Mouse (Mus musculus) embryonic facial prominence, embryonic 11.5 days (tissue): ENCODE measurements around the gene Mllt11. TPM values are rescaled to one million over a fixed set of nuclear protein-coding genes. Genes with fewer than 3 reads are reported as not detected.
A peak's percentile ranks its signal among the peaks of the same experiment; 100 is the strongest.

ENCODE experiments used
- ATAC-seq: fragments of 200-750 bp; cut with Nextera tagmentation; replicated peaks from 2 replicates; pipeline ENCODE4 v1.8.0; 2017; ENCODE audit warnings: low read depth; ENCODE audit not compliant: insufficient number of reproducible peaks, low FRiP score, low TSS enrichment
- DNase-seq: peaks from one replicate; pipeline ENCODE4 v3.0.0-alpha.2; 2015; ENCODE audit warnings: low spot score
- H3K27ac ChIP-seq: fragments of 300-500 bp; sonication (generic); replicated peaks from 2 replicates; pipeline ENCODE4 v1.5.1; 2014; ENCODE audit warnings: mild to moderate bottlenecking, low read depth, low read length, control low read depth
- H3K27me3 ChIP-seq: fragments of 300-500 bp; sonication (generic); 2 replicates; pipeline ENCODE4 v1.6.1; 2014; ENCODE audit warnings: mild to moderate bottlenecking, low read length, moderate library complexity, mixed read lengths; ENCODE audit not compliant: control insufficient read depth, insufficient read depth
- H3K36me3 ChIP-seq: fragments of 300-500 bp; sonication (generic); replicated peaks from 2 replicates; pipeline ENCODE4 v1.6.1; 2014; ENCODE audit warnings: low read depth, mild to moderate bottlenecking, low read length, moderate library complexity, mixed read lengths; ENCODE audit not compliant: control insufficient read depth, insufficient read depth
- H3K4me1 ChIP-seq: fragments of 300-500 bp; sonication (generic); 2 replicates; pipeline ENCODE4 v1.6.1; 2014; ENCODE audit warnings: low read length, mixed read lengths; ENCODE audit not compliant: control insufficient read depth, insufficient read depth
- H3K4me2 ChIP-seq: fragments of 300-500 bp; sonication (generic); 2 replicates; pipeline ENCODE4 v1.6.1; 2014; ENCODE audit warnings: low read depth, mild to moderate bottlenecking, control low read depth, low read length, moderate library complexity
- H3K4me3 ChIP-seq: fragments of 300-500 bp; sonication (generic); 2 replicates; pipeline ENCODE4 v1.5.1; 2014; ENCODE audit warnings: low read depth, low read length, control low read depth
- H3K9ac ChIP-seq: fragments of 300-500 bp; sonication (generic); replicated peaks from 2 replicates; pipeline ENCODE4 v1.6.1; 2014; ENCODE audit warnings: mild to moderate bottlenecking, control low read depth, low read length
- H3K9me3 ChIP-seq: fragments of 300-500 bp; sonication (generic); replicated peaks from 2 replicates; pipeline ENCODE4 v1.6.1; 2016; ENCODE audit warnings: mild to moderate bottlenecking, low read length, inconsistent platforms, mixed read lengths; ENCODE audit not compliant: control insufficient read depth
- WGBS: fragments of 180-500 bp; shearing (Covaris S2); extraction: QIAGEN DNeasy Blood & Tissue Kit; methylation state at CpG from one replicate; pipeline ENCODE4 v1.1.7; 2014; 5-methylcytosine and 5-hydroxymethylcytosine counted together
- polyA plus RNA-seq: library from polyadenylated mRNA; unstranded; fragments of >200 nt; fragmentation: Nextera tagmentation; extraction: Ambion mirVana; gene quantifications from 2 replicates; pipeline ENCODE4 v1.2.1, GENCODE M21; 2014

Gene Mllt11
- polyA plus RNA-seq, 1 experiment from 2014 or later = 52.9 TPM

DNA sequence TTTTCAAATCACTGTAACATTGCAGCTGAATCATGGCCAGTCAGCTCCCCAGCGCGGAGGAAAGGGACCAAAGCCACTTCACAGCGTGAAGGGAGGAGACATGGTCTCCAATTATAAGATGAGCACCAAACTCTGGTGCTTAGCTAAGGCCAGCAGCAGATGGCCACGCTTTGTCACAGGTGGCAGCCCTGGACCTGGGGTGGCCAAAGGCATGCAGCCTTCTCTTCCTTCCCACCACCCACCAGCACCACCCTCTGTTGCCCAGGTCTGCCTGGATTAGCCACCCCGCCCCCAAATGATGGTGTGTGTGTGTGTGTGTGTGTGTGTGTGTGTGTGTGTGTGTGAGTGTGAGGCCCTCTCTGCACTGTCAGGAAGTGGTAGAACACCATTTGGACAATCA lies 41.5 kb upstream of the Mllt11 start:
- no peak overlapping the region for H3K27ac ChIP-seq
- H3K4me3 ChIP-seq = no peak overlapping the region
- no peaks in the 10 kb centered on the region; the same call in 1 of the 2 replicates for H3K36me3 ChIP-seq
- 89% methylated on average over 5 of the region's 5 CpGs for WGBS
- ATAC-seq (no peak), DNase-seq (no peak)
- no peaks in the 10 kb centered on the region for H3K4me1 ChIP-seq
- no peaks in the 10 kb centered on the region for H3K27me3 ChIP-seq
- H3K4me2 ChIP-seq = no peak overlapping the region
- no peak overlapping the region for H3K9ac ChIP-seq
- H3K9me3 ChIP-seq = no peaks in the 10 kb centered on the region

- Histone ChIP-seq H3K4me2 (no peak overlapping the region), H3K4me3 (no peak overlapping the region), H3K9ac (no peak overlapping the region), H3K27ac (no peak overlapping the region), H3K9me3 (no peaks in the 10 kb centered on the region), H3K4me1 (no peaks in the 10 kb centered on the region), H3K27me3 (no peaks in the 10 kb centered on the region), H3K36me3 (peaks cover 5% of the 10 kb centered on the region)
- WGBS = 84% methylated on average over 12 of the region's 12 CpGs
- no peak for ATAC-seq
- DNase-seq = no peak
Measured at GRCm38 (mm10) chr3:95270766-95271364, 38.9 kb upstream of the Mllt11 start.

GRCm38 (mm10) chr3:95269789-95270188 lies 37.8 kb upstream of the Mllt11 start:
- peaks cover 5% of the 10 kb centered on the region for H3K36me3 ChIP-seq
- H3K4me3 ChIP-seq = no peak overlapping the region
- ATAC-seq (no peak), DNase-seq (no peak)
- H3K27me3 ChIP-seq = no peaks in the 10 kb centered on the region
- 78% methylated on average over 5 of the region's 5 CpGs for WGBS
- no peak overlapping the region for H3K9ac ChIP-seq
- no peaks in the 10 kb centered on the region for H3K4me1 ChIP-seq
- no peak overlapping the region for H3K27ac ChIP-seq
- H3K9me3 ChIP-seq = no peaks in the 10 kb centered on the region
- H3K4me2 ChIP-seq = no peak overlapping the region

GRCm38 (mm10) chr3:95267855-95268254 lies 35.9 kb upstream of the Mllt11 start:
- no peaks in the 10 kb centered on the region for H3K4me1 ChIP-seq
- no peak overlapping the region for H3K4me2 ChIP-seq
- H3K27ac ChIP-seq = no peak overlapping the region
- H3K9ac ChIP-seq = no peak overlapping the region
- H3K27me3 ChIP-seq = no peaks in the 10 kb centered on the region
- ATAC-seq (no peak), DNase-seq (no peak)
- peaks cover 8% of the 10 kb centered on the region for H3K36me3 ChIP-seq
- H3K9me3 ChIP-seq = no peaks in the 10 kb centered on the region
- no peak overlapping the region for H3K4me3 ChIP-seq

DNA sequence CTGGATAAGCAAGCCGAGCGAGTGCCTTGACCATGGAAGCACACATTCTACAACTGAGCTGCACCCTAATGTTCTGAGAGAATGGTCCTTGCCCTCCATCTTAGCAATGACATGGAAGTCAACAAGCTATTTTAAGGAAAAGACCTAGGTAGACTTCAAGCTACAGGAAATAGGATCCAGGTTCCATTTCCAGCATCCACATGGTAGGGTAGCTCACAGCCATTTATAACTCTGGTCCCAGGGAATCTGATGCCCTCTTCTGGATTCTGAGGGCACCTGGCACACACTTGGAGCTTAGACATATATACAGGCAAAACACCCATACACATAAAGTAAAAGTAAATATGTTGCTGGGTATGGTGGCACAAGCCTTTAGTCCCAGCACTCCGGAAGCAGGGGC lies 34.1 kb upstream of the Mllt11 start:
- H3K27ac ChIP-seq = no peak overlapping the region
- no peaks in the 10 kb centered on the region for H3K27me3 ChIP-seq
- H3K9me3 ChIP-seq = no peaks in the 10 kb centered on the region
- DNase-seq = no peak
- H3K4me3 ChIP-seq = no peak overlapping the region
- H3K9ac ChIP-seq = no peak overlapping the region
- WGBS = 90% methylated on average over 3 of the region's 3 CpGs
- ATAC-seq = no peak
- H3K4me2 ChIP-seq = no peak overlapping the region
- H3K36me3 ChIP-seq = peaks cover 8% of the 10 kb centered on the region
- no peaks in the 10 kb centered on the region for H3K4me1 ChIP-seq

DNA sequence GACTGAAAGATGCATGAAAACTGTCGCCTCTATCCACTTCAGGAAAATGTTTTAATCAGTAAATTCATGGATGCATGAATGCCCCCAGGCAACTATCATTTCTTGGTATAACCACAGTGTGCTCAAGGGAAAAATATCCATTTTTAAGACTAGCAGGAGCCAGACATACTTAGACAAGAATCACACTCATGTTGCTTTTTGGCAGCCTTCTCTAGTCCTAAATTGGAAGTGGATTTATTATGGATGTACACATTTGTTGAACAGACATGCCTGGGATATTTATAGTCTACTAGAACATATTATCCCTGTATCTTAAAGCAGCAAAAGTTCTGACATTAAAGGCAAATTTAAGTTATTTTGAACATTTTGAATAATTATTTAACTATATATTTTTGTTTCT lies 32.8 kb upstream of the Mllt11 start:
- ATAC-seq (no peak), DNase-seq (no peak)
- Histone ChIP-seq H3K27me3 (no peaks in the 10 kb centered on the region), H3K4me1 (no peaks in the 10 kb centered on the region), H3K9ac (no peak overlapping the region), H3K36me3 (peaks cover 8% of the 10 kb centered on the region), H3K4me2 (no peak overlapping the region), H3K9me3 (no peaks in the 10 kb centered on the region), H3K27ac (no peak overlapping the region), H3K4me3 (no peak overlapping the region)
- 84% methylated on average over 1 of the region's 1 CpGs for WGBS

DNA sequence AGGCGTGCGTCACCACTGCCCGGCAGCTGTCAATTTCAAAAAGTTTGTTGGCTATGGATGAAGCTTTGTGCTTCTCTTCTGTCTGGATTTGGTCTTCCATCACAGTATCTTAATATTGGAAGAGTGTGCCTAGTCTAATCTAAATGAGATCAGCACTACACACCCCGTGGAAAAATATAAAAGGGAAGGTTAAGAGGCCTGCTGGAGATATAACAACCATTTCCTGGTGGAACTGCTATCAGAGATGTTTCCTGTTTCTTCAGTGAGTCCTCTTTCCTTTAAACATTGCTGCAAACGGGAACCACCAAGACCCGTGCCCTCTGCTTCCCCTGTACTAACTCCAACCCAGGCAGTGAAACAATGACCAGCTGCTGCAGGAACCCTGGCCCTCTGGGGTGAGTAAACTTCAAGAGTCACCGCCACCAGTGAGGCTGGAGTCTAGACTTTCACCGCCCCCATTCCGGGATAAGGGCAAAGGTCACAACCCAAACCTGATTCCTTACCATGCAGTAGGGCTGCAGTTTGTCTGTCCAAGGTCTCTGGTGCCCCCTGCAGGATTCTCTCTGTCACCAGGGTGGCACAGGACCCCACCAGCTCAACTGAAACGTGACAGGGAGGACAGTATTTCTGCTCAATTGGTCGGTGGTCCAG lies 31.2 kb upstream of the Mllt11 start:
- Histone ChIP-seq H3K27me3 (no peaks in the 10 kb centered on the region), H3K4me3 (no peak overlapping the region), H3K9me3 (no peaks in the 10 kb centered on the region), H3K36me3 (peaks cover 12% of the 10 kb centered on the region), H3K4me1 (no peaks in the 10 kb centered on the region), H3K27ac (no peak overlapping the region), H3K9ac (no peak overlapping the region), H3K4me2 (no peak overlapping the region)
- ATAC-seq (0 out of 2 replicates have a peak, but pooled peaks have one; percentile 67), DNase-seq (peak; percentile 66)
- 39% methylated on average over 11 of the region's 11 CpGs for WGBS

- no peak overlapping the region for H3K4me3 ChIP-seq
- no peak overlapping the region for H3K9ac ChIP-seq
- ATAC-seq = no peak
- no peak overlapping the region for H3K4me2 ChIP-seq
- no peaks in the 10 kb centered on the region for H3K4me1 ChIP-seq
- no peaks in the 10 kb centered on the region for H3K27me3 ChIP-seq
- H3K27ac ChIP-seq = no peak overlapping the region
- no peak for DNase-seq
- 86% methylated on average over 4 of the region's 4 CpGs for WGBS
- peaks cover 13% of the 10 kb centered on the region for H3K36me3 ChIP-seq
- no peaks in the 10 kb centered on the region for H3K9me3 ChIP-seq
Measured at GRCm38 (mm10) chr3:95261975-95262374, 30.0 kb upstream of the Mllt11 start.
